Mouse (Mus musculus) liver, embryonic 14.5 days (tissue): Measurements from ENCODE around the gene Glis2. TPM values are rescaled to one million over a fixed set of nuclear protein-coding genes. Genes with fewer than 3 reads are reported as not detected.

Source experiments
- ATAC-seq: fragments of 200-750 bp; cut with Nextera tagmentation; 2 replicates; pipeline ENCODE4 v1.8.0; 2017; ENCODE audit warnings: moderate number of reproducible peaks, mild to moderate bottlenecking, moderate library complexity; ENCODE audit not compliant: insufficient read depth
- DNase-seq, 3 experiments: peaks; one replicate each; pipeline ENCODE4 v3.0.0-alpha.2; 2012 to 2013; ENCODE audit warnings: low read depth in 3 of 3, low spot score in 3 of 3
- H3K27ac ChIP-seq: fragments of 300-500 bp; sonication (generic); 2 replicates; pipeline ENCODE4 v1.5.1; 2014; ENCODE audit warnings: moderate library complexity, mild to moderate bottlenecking, control low read depth, inconsistent platforms
- H3K27me3 ChIP-seq: fragments of 300-500 bp; sonication (generic); 2 replicates; pipeline ENCODE4 v1.6.1; 2014; ENCODE audit warnings: mild to moderate bottlenecking, low read length, moderate library complexity; ENCODE audit not compliant: control insufficient read depth, insufficient read depth
- H3K36me3 ChIP-seq: fragments of 300-500 bp; sonication (generic); replicated peaks from 2 replicates; pipeline ENCODE4 v1.6.1; 2014; ENCODE audit warnings: low read depth; ENCODE audit not compliant: control insufficient read depth, insufficient read depth
- H3K4me1 ChIP-seq, 2 experiments: fragments of 200-500 bp in 1 of 2; fragments of 300-500 bp in 1 of 2; sonication (generic) in 1 of 2; replicated peaks; 2 replicates each; pipeline ENCODE4 v1.6.1; 2012 to 2014; ENCODE audit warnings: antibody characterized with exemption in 1 of 2, inconsistent platforms in 1 of 2, low read length in 1 of 2; ENCODE audit not compliant: control insufficient read depth in 2 of 2, insufficient read depth in 2 of 2
- H3K4me2 ChIP-seq: fragments of 300-500 bp; sonication (generic); 2 replicates; pipeline ENCODE4 v1.6.1; 2014; ENCODE audit warnings: low read depth, mild to moderate bottlenecking, control low read depth, moderate library complexity
- H3K4me3 ChIP-seq, 2 experiments: fragments of 200-500 bp in 1 of 2; fragments of 300-500 bp in 1 of 2; sonication (generic) in 1 of 2; 2 replicates each; pipeline ENCODE4 v1.5.1; 2012 to 2014; ENCODE audit warnings: low read depth in 2 of 2, low read length in 2 of 2, mild to moderate bottlenecking in 2 of 2, control low read depth in 1 of 2, inconsistent platforms in 1 of 2, moderate library complexity in 1 of 2; ENCODE audit not compliant: insufficient read depth in 1 of 2
- H3K9ac ChIP-seq: fragments of 300-500 bp; sonication (generic); replicated peaks from 2 replicates; pipeline ENCODE4 v1.6.1; 2014; ENCODE audit warnings: mild to moderate bottlenecking, control low read depth, moderate library complexity
- H3K9me3 ChIP-seq: fragments of 300-500 bp; sonication (generic); 2 replicates; pipeline ENCODE4 v1.6.1; 2016; ENCODE audit warnings: low read length, mixed read lengths; ENCODE audit not compliant: control insufficient read depth
- CTCF ChIP-seq: IDR thresholded peaks from 2 replicates; pipeline ENCODE4 v1.5.1; 2016; ENCODE audit warnings: antibody characterized with exemption, low read depth, control low read depth
- EP300 ChIP-seq: IDR thresholded peaks from 2 replicates; pipeline ENCODE4 v1.6.1; 2016; ENCODE audit warnings: antibody characterized with exemption, low read depth
- WGBS: fragments of 180-500 bp; shearing (Covaris S2); extraction: QIAGEN DNeasy Blood & Tissue Kit; methylation state at CpG from one replicate; pipeline ENCODE4 v1.1.7; 2014; ENCODE audit not compliant: insufficient replicate concordance; 5-methylcytosine and 5-hydroxymethylcytosine counted together
- polyA plus RNA-seq, 2 experiments: library from polyadenylated mRNA; depleted of rRNA in 1 of 2; stranded (reverse) in 1 of 2; unstranded in 1 of 2; fragments of >200 nt; fragmentation: Nextera tagmentation in 1 of 2; extraction: Ambion mirVana in 1 of 2; gene quantifications; 2 replicates each; pipeline versions ENCODE4 v1.2.1 to v1.2.3; 2012 to 2014

The Glis2 gene
- polyA plus RNA-seq, 2 experiments: 1.7 to 2.8 TPM

DNA sequence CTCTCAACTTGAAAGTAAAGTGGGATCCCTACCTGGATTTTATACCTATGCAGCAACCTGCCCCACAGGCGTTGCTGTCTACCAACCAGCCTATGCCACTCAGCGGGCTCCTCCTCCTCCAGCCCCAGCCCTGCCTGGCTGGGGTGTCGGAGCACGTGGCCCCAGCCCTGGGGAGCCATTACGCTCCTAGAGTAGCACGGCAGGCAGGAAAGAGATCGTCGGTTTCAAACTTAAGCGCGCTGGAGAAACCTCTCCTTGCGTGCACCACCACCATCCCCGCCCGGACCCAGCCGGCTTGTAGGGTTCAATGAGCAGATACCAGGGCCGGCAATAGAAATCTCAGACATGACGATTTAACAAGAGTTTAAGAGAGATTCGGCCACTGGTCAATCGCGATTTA is 36.6 kb upstream of the Glis2 start:
- TF ChIP-seq CTCF (no peak), EP300 (no peak)
- peak overlapping the region; percentile 79 for H3K9ac ChIP-seq
- H3K36me3 ChIP-seq: no peaks in the 10 kb centered on the region
- peaks cover 39 to 45% of the 10 kb centered on the region in 2 experiments for H3K4me1 ChIP-seq
- no peaks in the 10 kb centered on the region for H3K27me3 ChIP-seq
- peak overlapping the region; percentile 71 for H3K27ac ChIP-seq
- DNase-seq (peak; percentile 52 to 65 (median 53)), ATAC-seq (peak; percentile 62)
- peak overlapping the region; percentile 89 for H3K4me2 ChIP-seq
- WGBS: under 1% methylated on average over 19 of the region's 19 CpGs
- H3K9me3 ChIP-seq: no peaks in the 10 kb centered on the region
- peak overlapping the region; percentile 72 to 77 for H3K4me3 ChIP-seq

DNA sequence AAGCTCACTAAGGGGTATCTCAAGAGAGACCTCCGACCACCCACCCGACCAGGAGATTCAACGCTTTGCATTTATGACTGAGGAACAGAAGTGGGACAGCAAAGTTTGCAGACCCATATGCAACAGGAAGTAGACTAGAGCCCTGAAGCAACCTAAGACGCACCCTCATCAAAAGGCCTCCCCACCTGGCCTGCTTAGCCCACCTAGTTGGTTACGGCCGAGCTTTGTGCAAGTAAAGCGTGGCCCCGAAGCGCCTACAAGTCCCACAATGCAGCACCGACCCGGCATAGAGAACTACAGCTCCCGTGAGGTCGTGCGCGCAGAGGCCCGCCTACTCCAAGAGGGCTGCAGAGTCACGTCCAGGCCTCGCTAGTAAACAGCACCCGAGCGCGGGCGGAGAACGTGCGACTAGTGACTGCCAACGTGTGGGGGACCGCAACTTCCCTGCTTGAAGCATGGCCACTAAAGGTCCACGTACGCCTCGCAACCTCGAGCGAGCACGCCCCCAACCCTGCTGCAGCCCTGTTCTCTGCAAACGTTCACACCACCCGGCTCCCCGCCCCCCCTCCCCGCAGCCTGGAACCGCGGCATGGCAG is 36.0 kb upstream of the Glis2 start:
- Histone ChIP-seq H3K36me3 (no peaks in the 10 kb centered on the region), H3K4me2 (peak overlapping the region; percentile 89), H3K4me1 (peaks cover 34 to 39% of the 10 kb centered on the region in 2 experiments), H3K27me3 (no peaks in the 10 kb centered on the region), H3K27ac (peak overlapping the region; percentile 85), H3K4me3 (peak overlapping the region; percentile 72 to 87), H3K9ac (peak overlapping the region; percentile 79), H3K9me3 (no peaks in the 10 kb centered on the region)
- TF ChIP-seq CTCF (no peak), EP300 (no peak)
- ATAC-seq: peak; percentile 86
- WGBS: 0% methylated on average over 38 of the region's 38 CpGs
- DNase-seq: peak; percentile 85 to 87 (median 86)

DNA sequence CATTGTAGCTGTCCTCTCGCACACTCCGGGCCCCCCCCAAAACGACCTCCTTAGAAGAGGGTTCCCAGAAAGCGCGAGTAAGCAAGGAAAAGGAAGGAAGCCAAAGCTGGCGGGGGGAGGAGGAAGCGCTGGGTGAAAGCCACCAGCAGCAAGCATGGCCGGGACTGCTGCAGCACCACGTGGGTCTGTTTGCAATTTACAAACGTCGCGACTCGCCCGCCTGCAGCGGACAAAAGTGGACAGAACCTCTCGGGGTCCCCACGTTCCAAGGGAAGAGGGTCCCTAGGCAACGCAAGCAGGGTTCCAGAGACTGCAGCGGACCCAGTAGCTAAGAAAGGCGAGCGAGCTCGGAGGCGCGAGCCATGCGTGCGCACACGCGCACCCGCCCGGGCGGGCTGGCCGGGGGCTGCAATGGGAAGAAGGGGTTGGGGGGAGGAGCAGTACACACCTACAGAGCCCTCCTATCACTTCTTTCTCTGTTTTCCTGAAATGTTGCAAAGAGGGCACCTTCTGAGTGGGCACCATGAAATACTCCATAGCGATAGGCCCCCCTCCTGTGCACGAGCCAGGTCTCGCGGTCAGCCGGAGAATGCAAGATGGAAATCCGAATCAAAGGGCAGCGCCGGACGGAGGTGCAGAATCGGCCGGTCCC is 35.4 kb upstream of the Glis2 start:
- DNase-seq (peak in 1 of 3 experiments; percentile 41), ATAC-seq (peak; percentile 27)
- Histone ChIP-seq H3K9me3 (no peaks in the 10 kb centered on the region), H3K27me3 (no peaks in the 10 kb centered on the region), H3K9ac (peak overlapping the region; percentile 79), H3K27ac (peak overlapping the region; percentile 85), H3K36me3 (no peaks in the 10 kb centered on the region), H3K4me2 (peak overlapping the region; percentile 89), H3K4me3 (peak overlapping the region; percentile 72 to 87), H3K4me1 (peaks cover 28 to 34% of the 10 kb centered on the region in 2 experiments)
- under 1% methylated on average over 43 of the region's 43 CpGs for WGBS
- TF ChIP-seq CTCF (no peak), EP300 (no peak)

DNA sequence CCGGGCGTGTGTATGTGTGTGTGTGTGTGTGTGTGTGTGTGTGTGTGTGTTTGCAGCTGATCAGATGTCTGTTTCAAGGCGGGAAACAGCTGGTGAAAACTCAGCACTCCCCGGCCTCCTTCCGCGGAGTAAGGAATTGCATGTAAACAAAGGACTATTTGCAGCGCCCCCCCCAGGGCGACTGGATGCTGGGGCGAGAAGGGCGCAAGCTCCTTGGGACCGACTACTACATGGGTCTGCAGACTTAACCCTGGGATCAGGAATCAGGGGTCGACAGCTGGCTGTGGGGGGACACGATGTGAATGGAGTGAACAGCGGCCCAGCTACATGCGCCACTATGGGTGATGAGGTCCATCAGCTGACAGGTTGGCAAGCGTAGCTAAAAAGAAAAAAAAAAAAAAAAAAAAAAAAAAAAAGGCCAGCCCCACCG is 34.8 kb upstream of the Glis2 start, which contains the start of gene Tfap4:
TSS of gene Tfap4 (minus strand) at position 140 of the 430 bp plus-strand sequence.
- Histone ChIP-seq H3K27ac (peak within 1 kb of the TSS; percentile 85), H3K4me2 (peak within 1 kb of the TSS; percentile 89), H3K9ac (peak within 1 kb of the TSS; percentile 79), H3K4me1 (peaks cover 22 to 28% of the 10 kb centered on the region in 2 experiments), H3K9me3 (no peaks in the 10 kb centered on the region), H3K4me3 (peak within 1 kb of the TSS; percentile 72 to 87), H3K27me3 (no peaks in the 10 kb centered on the region), H3K36me3 (no peaks in the 10 kb centered on the region)
- ATAC-seq: peak; percentile 32
- TF ChIP-seq CTCF (peak; percentile 64), EP300 (no peak)
- DNase-seq: peak; percentile 76 to 77 (median 76)
- WGBS: 0% methylated on average over 17 of the region's 17 CpGs
